Mouse (Mus musculus) stomach, postnatal 0 days (tissue): ENCODE data around the gene Zfand3. TPM values are rescaled to one million over a fixed set of nuclear protein-coding genes. Genes with fewer than 3 reads are reported as not detected.

Source experiments
- ATAC-seq: fragments of 200-750 bp; cut with Nextera tagmentation; 2 replicates; pipeline ENCODE4 v1.8.0; 2017; ENCODE audit not compliant: low FRiP score, low TSS enrichment
- DNase-seq: peaks from one replicate; pipeline ENCODE4 v3.0.0-alpha.2; 2016; ENCODE audit warnings: low spot score
- H3K27ac ChIP-seq: fragments of 300-500 bp; sonication (generic); replicated peaks from 2 replicates; pipeline ENCODE4 v1.5.1; 2014; ENCODE audit warnings: mild to moderate bottlenecking, control low read depth
- H3K27me3 ChIP-seq: fragments of 300-500 bp; sonication (generic); 2 replicates; pipeline ENCODE4 v1.6.1; 2014; ENCODE audit warnings: low read length; ENCODE audit not compliant: control insufficient read depth, insufficient read depth
- H3K36me3 ChIP-seq: fragments of 300-500 bp; sonication (generic); 2 replicates; pipeline ENCODE4 v1.6.1; 2014; ENCODE audit warnings: low read length, mixed read lengths; ENCODE audit not compliant: control insufficient read depth, insufficient read depth
- H3K4me1 ChIP-seq: fragments of 300-500 bp; sonication (generic); replicated peaks from 2 replicates; pipeline ENCODE4 v1.6.1; 2014; ENCODE audit warnings: antibody characterized with exemption; ENCODE audit not compliant: control insufficient read depth, insufficient read depth
- H3K4me2 ChIP-seq: fragments of 300-500 bp; sonication (generic); replicated peaks from 2 replicates; pipeline ENCODE4 v1.6.1; 2014; ENCODE audit warnings: low read depth, mild to moderate bottlenecking, control low read depth, moderate library complexity
- H3K4me3 ChIP-seq: fragments of 300-500 bp; sonication (generic); 2 replicates; pipeline ENCODE4 v1.5.1; 2014; ENCODE audit warnings: low read depth, low read length, control low read depth
- H3K9ac ChIP-seq: fragments of 300-500 bp; sonication (generic); 2 replicates; pipeline ENCODE4 v1.6.1; 2014; ENCODE audit warnings: mild to moderate bottlenecking, low read length, control low read depth, mixed read lengths
- H3K9me3 ChIP-seq: fragments of 300-500 bp; sonication (generic); 2 replicates; pipeline ENCODE4 v1.6.1; 2016; ENCODE audit warnings: low read length; ENCODE audit not compliant: control insufficient read depth
- CTCF ChIP-seq: IDR thresholded peaks from 2 replicates; pipeline ENCODE4 v1.5.1; 2016; ENCODE audit warnings: antibody characterized with exemption, low read depth, mild to moderate bottlenecking, moderate library complexity
- EP300 ChIP-seq: optimal IDR thresholded peaks from 2 replicates; pipeline ENCODE3; 2016; ENCODE audit warnings: antibody characterized with exemption
- WGBS: fragments of 180-500 bp; shearing (Covaris S2); extraction: QIAGEN DNeasy Blood & Tissue Kit; methylation state at CpG from one replicate; pipeline ENCODE4 v1.1.7; 2014; 5-methylcytosine and 5-hydroxymethylcytosine counted together
- polyA plus RNA-seq: library from polyadenylated mRNA; unstranded; fragments of >200 nt; fragmentation: Nextera tagmentation; extraction: Ambion mirVana; gene quantifications from 2 replicates; pipeline ENCODE4 v1.2.1, GENCODE M21; 2015

Gene Zfand3
- polyA plus RNA-seq, 1 experiment from 2014 or later: 35.5 TPM

GRCm38 (mm10) chr17:29990845-29991244, 13.7 kb upstream of the Zfand3 start:
- Histone ChIP-seq H3K27me3 (no peaks in the 10 kb centered on the region), H3K27ac (no peak overlapping the region), H3K9me3 (no peaks in the 10 kb centered on the region), H3K9ac (no peak overlapping the region), H3K4me2 (no peak overlapping the region), H3K4me1 (no peaks in the 10 kb centered on the region), H3K4me3 (no peak overlapping the region), H3K36me3 (no peaks in the 10 kb centered on the region)
- no peak for DNase-seq
- WGBS: 80% methylated on average over 2 of the region's 2 CpGs
- TF ChIP-seq CTCF: no peak
- no peak for TF ChIP-seq EP300
- no peak for ATAC-seq

- no peak for ATAC-seq
- 54% methylated on average over 8 of the region's 8 CpGs for WGBS
- Histone ChIP-seq H3K27ac (no peak overlapping the region), H3K27me3 (no peaks in the 10 kb centered on the region), H3K4me2 (no peak overlapping the region), H3K36me3 (no peaks in the 10 kb centered on the region), H3K9ac (no peak overlapping the region), H3K4me1 (no peaks in the 10 kb centered on the region), H3K4me3 (no peak overlapping the region), H3K9me3 (no peaks in the 10 kb centered on the region)
- DNase-seq: no peak
- TF ChIP-seq CTCF (no peak), EP300 (no peak)
Measured at GRCm38 (mm10) chr17:29993488-29993887, 11.0 kb upstream of the Zfand3 start.

- TF ChIP-seq EP300 (no peak), CTCF (no peak)
- no peak for DNase-seq
- no peak overlapping the region for H3K27ac ChIP-seq
- no peak overlapping the region for H3K9ac ChIP-seq
- H3K9me3 ChIP-seq: no peaks in the 10 kb centered on the region
- no peaks in the 10 kb centered on the region for H3K27me3 ChIP-seq
- no peak overlapping the region for H3K4me2 ChIP-seq
- no peaks in the 10 kb centered on the region for H3K4me1 ChIP-seq
- H3K4me3 ChIP-seq: no peak overlapping the region
- no peak for ATAC-seq
- 73% methylated on average over 3 of the region's 3 CpGs for WGBS
- H3K36me3 ChIP-seq: no peaks in the 10 kb centered on the region
Measured at GRCm38 (mm10) chr17:29994011-29994410, 10.5 kb upstream of the Zfand3 start.

- 69% methylated on average over 4 of the region's 4 CpGs for WGBS
- Histone ChIP-seq H3K9me3 (no peaks in the 10 kb centered on the region), H3K4me2 (no peak overlapping the region)
Measured at GRCm38 (mm10) chr17:29994459-29994858, 10.1 kb upstream of the Zfand3 start.

GRCm38 (mm10) chr17:29995986-29996385, 8.5 kb upstream of the Zfand3 start:
- H3K4me2 ChIP-seq: no peak overlapping the region
- no peaks in the 10 kb centered on the region for H3K4me1 ChIP-seq
- H3K9ac ChIP-seq: no peak overlapping the region
- no peaks in the 10 kb centered on the region for H3K27me3 ChIP-seq
- ATAC-seq: no peak
- 86% methylated on average over 5 of the region's 5 CpGs for WGBS
- no peak overlapping the region for H3K27ac ChIP-seq
- TF ChIP-seq EP300: no peak
- H3K36me3 ChIP-seq: no peaks in the 10 kb centered on the region
- no peak for DNase-seq
- no peaks in the 10 kb centered on the region for H3K9me3 ChIP-seq
- H3K4me3 ChIP-seq: no peak overlapping the region

More at GRCm38 (mm10) chr17:29994459-29994858, 10.1 kb upstream of the Zfand3 start:
- TF ChIP-seq CTCF: no peak
- TF ChIP-seq EP300: no peak
- Histone ChIP-seq H3K9ac (no peak overlapping the region), H3K27ac (no peak overlapping the region), H3K36me3 (no peaks in the 10 kb centered on the region), H3K27me3 (no peaks in the 10 kb centered on the region), H3K4me3 (no peak overlapping the region), H3K4me1 (no peaks in the 10 kb centered on the region)
- DNase-seq: no peak
- ATAC-seq: no peak

GRCm38 (mm10) chr17:29997726-29998125, 6.8 kb upstream of the Zfand3 start:
- WGBS: 75% methylated on average over 7 of the region's 7 CpGs
- no peaks in the 10 kb centered on the region for H3K9me3 ChIP-seq

More at GRCm38 (mm10) chr17:29997726-29998125, 6.8 kb upstream of the Zfand3 start:
- Histone ChIP-seq H3K27me3 (no peaks in the 10 kb centered on the region), H3K36me3 (no peaks in the 10 kb centered on the region), H3K9ac (no peak overlapping the region), H3K4me2 (no peak overlapping the region), H3K27ac (no peak overlapping the region), H3K4me1 (no peaks in the 10 kb centered on the region), H3K4me3 (no peak overlapping the region)
- ATAC-seq (no peak), DNase-seq (no peak)
- no peak for TF ChIP-seq CTCF
- no peak for TF ChIP-seq EP300
